Mouse (Mus musculus): ENCODE data around the gene Lhb. TPM values are rescaled to one million over a fixed set of nuclear protein-coding genes. Genes with fewer than 3 reads are reported as not detected.

Lhb gene
- total and polyA plus RNA-seq, 3 experiments, result 0.84 TPM; not detected in 2

- TF ChIP-seq EP300 (IDR thresholded peaks at IDR 0.05; ENCODE audit: insufficient read depth, low read depth, low read length), result peak; percentile 64; the same call in 1 of the 2 replicates
- TF ChIP-seq CTCF (IDR thresholded peaks at IDR 0.05), result no peak
- 0 out of 2 replicates have a peak, but pooled peaks have one; percentile 11 for TF ChIP-seq POLR2A (IDR thresholded peaks at IDR 0.05; ENCODE audit: insufficient read depth, low read depth, low read length)
- 74% methylated on average over 22 of the region's 22 CpGs for WGBS
- H3K4me3 ChIP-seq, result no peak overlapping the region
- H3K9ac ChIP-seq (ENCODE audit: low read depth, low read length), result no peak overlapping the region
- no peaks in the 10 kb centered on the region; the same call in 1 of the 2 replicates for H3K36me3 ChIP-seq (ENCODE audit: control insufficient read depth, insufficient read depth, low read length)
- no peaks in the 10 kb centered on the region for H3K27me3 ChIP-seq (ENCODE audit: control insufficient read depth, insufficient read depth, low read length)
- H3K27ac ChIP-seq, result peak overlapping the region; percentile 68
- H3K79me2 ChIP-seq (replicated peaks; ENCODE audit: control insufficient read depth, insufficient read depth, low read length), result no peaks in the 10 kb centered on the region
- no peak for DNase-seq
- no peaks in the 10 kb centered on the region for H3K4me1 ChIP-seq (ENCODE audit: control insufficient read depth, insufficient read depth, low read length)
- intact Hi-C loops (cut with DNase I), result no loop called here
These were observed 23.2 kb downstream of the Lhb start for GRCm38 (mm10) chr7:45443526-45444420.

GRCm38 (mm10) chr7:45446589-45446988 lies 26.0 kb downstream of the Lhb start:
- Histone ChIP-seq H3K4me1 (ENCODE audit: control insufficient read depth, insufficient read depth, low read length) (no peaks in the 10 kb centered on the region), H3K9ac (ENCODE audit: low read depth, low read length) (no peak overlapping the region), H3K36me3 (ENCODE audit: control insufficient read depth, insufficient read depth, low read length) (no peaks in the 10 kb centered on the region; the same call in 1 of the 2 replicates), H3K27me3 (ENCODE audit: control insufficient read depth, insufficient read depth, low read length) (no peaks in the 10 kb centered on the region), H3K27ac (no peak overlapping the region), H3K79me2 (replicated peaks; ENCODE audit: control insufficient read depth, insufficient read depth, low read length) (no peaks in the 10 kb centered on the region), H3K4me3 (no peak overlapping the region)
- intact Hi-C loops (cut with DNase I), result no loop called here
- DNase-seq, result no peak
- no peak for TF ChIP-seq EP300 (IDR thresholded peaks at IDR 0.05; ENCODE audit: insufficient read depth, low read depth, low read length)
- TF ChIP-seq POLR2A (IDR thresholded peaks at IDR 0.05; ENCODE audit: insufficient read depth, low read depth, low read length), result no peak
- TF ChIP-seq CTCF (IDR thresholded peaks at IDR 0.05), result no peak

GRCm38 (mm10) chr7:45447325-45447990 lies 26.8 kb downstream of the Lhb start:
- WGBS, result 39% methylated on average over 11 of the region's 11 CpGs
- no peak overlapping the region for H3K27ac ChIP-seq
- H3K9ac ChIP-seq (ENCODE audit: low read depth, low read length), result no peak overlapping the region
- no peaks in the 10 kb centered on the region for H3K27me3 ChIP-seq (ENCODE audit: control insufficient read depth, insufficient read depth, low read length)
- DNase-seq, result no peak
- TF ChIP-seq POLR2A (IDR thresholded peaks at IDR 0.05; ENCODE audit: insufficient read depth, low read depth, low read length), result no peak
- peak; percentile 65 for TF ChIP-seq CTCF (IDR thresholded peaks at IDR 0.05)
- 0 out of 2 replicates have a peak, but pooled peaks have one; percentile 38 for TF ChIP-seq EP300 (IDR thresholded peaks at IDR 0.05; ENCODE audit: insufficient read depth, low read depth, low read length)
- H3K4me1 ChIP-seq (ENCODE audit: control insufficient read depth, insufficient read depth, low read length), result no peaks in the 10 kb centered on the region
- intact Hi-C loops (cut with DNase I), result no loop called here
- no peaks in the 10 kb centered on the region for H3K79me2 ChIP-seq (replicated peaks; ENCODE audit: control insufficient read depth, insufficient read depth, low read length)
- H3K36me3 ChIP-seq (ENCODE audit: control insufficient read depth, insufficient read depth, low read length), result no peaks in the 10 kb centered on the region; the same call in 1 of the 2 replicates
- H3K4me3 ChIP-seq, result no peak overlapping the region

- Histone ChIP-seq H3K79me2 (replicated peaks; ENCODE audit: control insufficient read depth, insufficient read depth, low read length) (no peaks in the 10 kb centered on the region), H3K27me3 (ENCODE audit: control insufficient read depth, insufficient read depth, low read length) (no peaks in the 10 kb centered on the region), H3K9ac (ENCODE audit: low read depth, low read length) (no peak overlapping the region), H3K36me3 (ENCODE audit: control insufficient read depth, insufficient read depth, low read length) (no peaks in the 10 kb centered on the region), H3K4me3 (no peak overlapping the region), H3K27ac (no peak overlapping the region), H3K4me1 (ENCODE audit: control insufficient read depth, insufficient read depth, low read length) (no peaks in the 10 kb centered on the region)
- WGBS, result 81% methylated on average over 1 of the region's 1 CpGs
- intact Hi-C loops (cut with DNase I), result loop anchor here (2.0 kb wide), 1 partner anchor 111 kb away; no protein-coding TSS in a partner anchor
- TF ChIP-seq POLR2A (IDR thresholded peaks at IDR 0.05; ENCODE audit: insufficient read depth, low read depth, low read length), result no peak
- TF ChIP-seq CTCF (IDR thresholded peaks at IDR 0.05), result no peak
- TF ChIP-seq EP300 (IDR thresholded peaks at IDR 0.05; ENCODE audit: insufficient read depth, low read depth, low read length), result no peak
- no peak for DNase-seq
These were observed 29.4 kb downstream of the Lhb start for GRCm38 (mm10) chr7:45449974-45450373.

GRCm38 (mm10) chr7:45451344-45451982 lies 30.8 kb downstream of the Lhb start:
- intact Hi-C loops (cut with DNase I), result loop anchor here (2.0 kb wide), 1 partner anchor 109 kb away; no protein-coding TSS in a partner anchor
- TF ChIP-seq POLR2A (IDR thresholded peaks at IDR 0.05; ENCODE audit: insufficient read depth, low read depth, low read length), result no peak
- peak; percentile 97 for TF ChIP-seq CTCF (IDR thresholded peaks at IDR 0.05)
- peak; percentile 34; the same call in 1 of the 2 replicates for TF ChIP-seq EP300 (IDR thresholded peaks at IDR 0.05; ENCODE audit: insufficient read depth, low read depth, low read length)
- 55% methylated on average over 23 of the region's 23 CpGs for WGBS
- no peak overlapping the region for H3K9ac ChIP-seq (ENCODE audit: low read depth, low read length)
- peak; percentile 80 to 85 for DNase-seq
- no peak overlapping the region for H3K4me3 ChIP-seq
- H3K4me1 ChIP-seq (ENCODE audit: control insufficient read depth, insufficient read depth, low read length), result no peaks in the 10 kb centered on the region
- no peaks in the 10 kb centered on the region for H3K79me2 ChIP-seq (replicated peaks; ENCODE audit: control insufficient read depth, insufficient read depth, low read length)
- H3K27me3 ChIP-seq (ENCODE audit: control insufficient read depth, insufficient read depth, low read length), result no peaks in the 10 kb centered on the region
- no peak overlapping the region for H3K27ac ChIP-seq
- H3K36me3 ChIP-seq (ENCODE audit: control insufficient read depth, insufficient read depth, low read length), result no peaks in the 10 kb centered on the region
